Mouse (Mus musculus): ENCODE data around the gene Cd300lf. TPM values are rescaled to one million over a fixed set of nuclear protein-coding genes. Genes with fewer than 3 reads are reported as not detected.

The Cd300lf gene
- polyA plus RNA-seq, 1 experiment = 0.66 TPM

DNA sequence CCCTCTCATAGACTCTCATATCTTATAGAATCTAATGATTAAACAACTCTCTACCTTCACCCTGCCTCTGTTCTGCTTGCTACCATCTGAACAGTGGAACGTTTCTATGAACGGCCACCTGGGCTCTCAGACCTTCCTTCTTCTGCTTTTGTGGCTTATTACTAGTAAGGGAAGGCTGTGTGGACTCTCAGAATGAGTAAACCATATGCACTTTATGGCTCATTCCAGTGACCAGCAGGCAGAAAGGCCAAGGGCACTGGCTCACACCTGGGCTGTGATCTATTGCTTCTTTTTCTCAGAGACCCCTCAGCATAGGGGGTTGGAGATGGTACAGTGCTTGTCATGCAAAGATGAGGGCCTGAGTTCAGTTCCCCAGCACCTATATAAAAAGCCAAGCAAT is 27.2 kb downstream of the Cd300lf start:
- DNase-seq (ENCODE audit: low read depth) = no peak

DNA sequence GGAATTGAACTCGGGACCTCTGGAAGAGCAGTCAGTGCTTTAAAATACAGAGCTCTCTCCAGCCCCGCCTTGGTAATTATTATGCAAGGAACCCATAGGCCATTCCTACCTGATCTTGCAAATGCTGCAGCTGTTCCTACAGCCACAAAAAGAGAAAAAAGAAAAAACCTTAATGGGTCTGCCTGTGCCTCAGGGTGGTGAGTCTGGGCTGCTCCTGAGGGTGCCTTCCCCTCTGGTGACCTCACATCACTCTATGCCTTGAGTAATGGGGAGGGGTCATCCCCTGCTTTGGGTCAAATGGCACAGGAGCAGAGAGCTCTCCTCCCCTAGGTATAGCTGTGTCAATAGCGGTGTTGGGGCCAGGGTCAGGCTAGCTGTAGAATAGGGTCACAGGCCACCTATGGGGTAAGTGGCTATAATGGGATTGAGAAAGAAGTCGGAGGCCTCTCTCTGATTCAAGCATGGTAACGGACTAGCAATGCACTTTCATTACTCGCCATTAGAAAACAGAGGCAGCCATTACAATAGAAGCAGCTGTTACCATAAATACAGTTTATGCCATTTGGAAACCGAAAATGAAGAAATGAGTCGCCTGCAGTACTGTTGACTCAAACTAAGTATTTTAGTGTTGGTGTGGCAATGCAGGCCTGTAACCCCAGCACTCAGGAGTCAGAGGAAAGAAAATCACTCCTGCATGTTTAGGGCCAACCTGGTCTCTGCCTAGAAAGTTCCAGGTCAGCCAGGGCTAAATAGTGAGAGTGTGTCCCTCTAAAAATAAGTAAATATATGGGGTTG is 28.8 kb downstream of the Cd300lf start:
- DNase-seq (ENCODE audit: low read depth) = no peak

DNA sequence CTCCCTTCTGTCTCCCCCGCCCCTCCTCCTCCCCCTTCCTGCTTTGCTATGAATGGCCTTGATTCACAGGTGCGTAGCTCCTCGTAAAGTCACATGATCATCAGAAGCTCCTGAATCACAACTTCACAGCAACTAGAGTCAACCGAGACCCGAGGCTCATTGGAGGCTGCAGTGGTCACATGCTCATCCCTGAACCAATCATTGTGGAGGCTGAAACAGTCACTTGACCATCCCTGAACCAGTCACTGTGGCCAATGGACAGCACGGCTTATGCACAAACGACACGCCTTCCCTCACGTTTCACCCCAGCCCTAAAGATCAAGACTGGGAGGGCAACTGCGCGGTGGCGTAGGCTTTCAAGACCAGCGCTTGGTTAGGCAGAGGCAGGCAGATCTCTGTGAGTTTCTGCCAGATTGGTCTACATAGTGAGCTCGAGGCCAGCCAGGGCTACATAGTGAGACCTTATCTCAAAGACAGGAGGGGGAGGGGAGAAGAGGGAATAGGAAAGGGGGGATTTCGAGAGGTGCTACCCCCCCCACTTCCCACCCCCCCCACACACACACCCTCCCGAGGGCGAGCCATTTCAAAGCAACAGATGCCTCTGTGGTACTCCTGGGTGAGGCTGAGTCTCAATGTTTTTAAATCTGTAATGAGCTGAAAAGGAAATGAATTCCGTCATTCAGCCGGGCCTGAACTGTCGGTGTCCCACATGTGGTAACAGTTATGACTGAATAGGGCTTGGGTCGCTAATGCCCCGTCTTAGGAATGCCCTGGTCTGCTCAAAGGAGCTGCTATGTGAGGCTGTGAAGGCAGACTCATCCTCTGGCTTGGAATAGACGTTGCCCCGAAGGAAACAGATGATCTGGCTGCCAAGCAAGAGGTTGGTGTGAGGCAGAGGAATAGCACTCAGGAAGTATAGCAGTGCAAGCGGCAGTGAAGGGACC is 30.1 kb downstream of the Cd300lf start:
- DNase-seq (ENCODE audit: low read depth) = no peak

GRCm38 (mm10) chr11:115102116-115102515 is 31.7 kb downstream of the Cd300lf start:
- DNase-seq (ENCODE audit: low read depth) = no peak

DNA sequence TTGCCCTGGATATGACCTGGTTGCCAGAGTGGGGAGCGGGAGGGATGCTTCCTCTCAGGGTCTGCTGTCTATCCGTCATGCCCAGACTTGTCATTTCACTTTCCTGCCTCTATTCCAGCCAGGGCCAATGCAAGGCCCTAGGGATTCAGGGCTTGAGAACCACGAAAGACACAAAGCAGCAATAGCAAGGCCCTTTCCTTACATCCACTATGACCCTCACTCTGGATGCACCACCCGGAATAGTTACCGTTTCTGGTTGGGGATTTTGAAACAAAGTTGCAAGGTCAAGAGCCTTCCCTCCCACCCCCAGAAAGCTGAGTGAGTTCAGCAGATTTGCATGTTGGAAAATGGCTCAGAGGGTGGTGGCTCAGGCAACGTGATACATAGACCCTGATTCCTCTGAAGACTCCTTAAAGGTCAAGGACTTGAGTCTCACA is 32.2 kb downstream of the Cd300lf start:
- DNase-seq (ENCODE audit: low read depth) = no peak

DNA sequence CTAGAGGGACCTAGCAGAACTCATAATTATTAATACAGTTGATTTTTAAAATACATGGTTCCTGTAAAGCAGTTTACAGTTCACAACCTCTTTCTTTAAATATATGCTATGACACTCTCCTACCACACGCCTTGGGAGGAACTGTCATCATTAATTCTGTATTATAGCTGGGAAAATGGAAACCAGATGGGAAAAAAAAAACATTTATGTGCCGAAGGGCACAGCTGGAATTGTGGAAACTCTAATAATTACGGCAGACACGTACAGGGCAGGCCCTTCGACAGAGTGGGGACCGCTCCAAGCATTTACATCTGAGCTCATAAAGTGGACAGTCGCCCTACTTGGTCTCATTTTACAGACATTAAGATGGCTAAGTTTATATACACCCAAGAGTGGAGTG is 33.1 kb downstream of the Cd300lf start:
- DNase-seq (ENCODE audit: low read depth) = no peak

DNA sequence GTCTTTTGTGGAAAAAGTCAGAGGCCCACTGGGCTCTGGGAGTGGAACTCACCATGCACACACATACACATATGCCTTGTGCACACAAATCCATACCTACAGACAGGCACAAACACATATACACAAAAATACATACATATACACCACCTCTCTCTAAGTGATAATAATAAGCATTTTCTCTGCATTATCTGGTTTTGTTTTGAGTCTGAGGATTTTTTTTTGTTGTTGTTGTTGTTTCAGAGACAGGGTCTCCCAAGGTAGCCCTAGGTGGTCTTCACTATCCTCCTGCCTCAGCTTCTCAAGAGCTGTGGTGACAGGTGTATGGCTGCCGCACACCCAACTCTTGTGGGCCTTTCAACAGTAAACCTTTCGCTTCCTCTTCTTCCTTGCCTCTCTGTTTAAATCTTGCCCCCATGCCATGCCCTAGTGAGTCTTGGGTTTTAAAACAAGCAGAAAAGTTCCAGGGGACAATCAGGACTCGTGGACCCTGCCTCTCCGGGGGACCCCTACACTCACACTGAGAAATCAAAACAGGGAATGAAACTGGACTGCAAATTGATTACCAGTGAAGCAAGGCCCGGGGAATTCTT is 33.7 kb downstream of the Cd300lf start:
- no peak for DNase-seq (ENCODE audit: low read depth)

- DNase-seq (ENCODE audit: low read depth) = no peak
Observed at GRCm38 (mm10) chr11:115099241-115099840, 34.5 kb downstream of the Cd300lf start.

GRCm38 (mm10) chr11:115098203-115098932 is 35.4 kb downstream of the Cd300lf start:
- no peak for DNase-seq (ENCODE audit: low read depth)

- DNase-seq (ENCODE audit: low read depth) = no peak
Observed at GRCm38 (mm10) chr11:115092140-115092539, 41.7 kb downstream of the Cd300lf start.

- DNase-seq (ENCODE audit: low read depth) = no peak
Observed at GRCm38 (mm10) chr11:115091362-115091901, 42.4 kb downstream of the Cd300lf start, which contains the start of gene Rab37. Gene Rab37 (plus strand): TSS chr11:115091431.

- no peak for DNase-seq (ENCODE audit: low read depth)
Observed at GRCm38 (mm10) chr11:115089853-115090252, 43.9 kb downstream of the Cd300lf start.

GRCm38 (mm10) chr11:115086213-115086612 is 47.6 kb downstream of the Cd300lf start:
- no peak for DNase-seq (ENCODE audit: low read depth)

DNA sequence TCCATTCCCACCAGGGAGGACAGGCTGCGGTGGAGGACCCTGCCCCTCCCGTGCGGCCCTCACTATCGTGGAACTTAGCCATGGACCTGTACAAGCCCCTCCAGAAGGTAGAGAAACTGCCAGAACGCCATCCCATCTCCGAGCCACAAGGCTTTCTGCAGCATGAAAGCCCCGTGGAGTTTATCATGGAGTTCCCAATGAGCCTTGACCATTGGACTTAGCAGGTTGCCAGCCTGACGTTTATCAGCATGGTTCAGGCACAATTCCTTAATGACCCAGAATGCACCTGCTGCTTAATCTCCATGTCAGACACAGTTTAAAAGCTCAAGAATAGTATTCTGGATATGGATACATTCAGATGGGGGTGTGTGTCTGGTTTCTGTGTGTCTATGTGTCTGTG is 48.7 kb downstream of the Cd300lf start:
- no peak for DNase-seq (ENCODE audit: low read depth)

GRCm38 (mm10) chr11:115084595-115084994 is 49.2 kb downstream of the Cd300lf start:
- no peak for DNase-seq (ENCODE audit: low read depth)

GRCm38 (mm10) chr11:115083376-115084139 is 50.2 kb downstream of the Cd300lf start:
- DNase-seq (ENCODE audit: low read depth) = no peak

DNA sequence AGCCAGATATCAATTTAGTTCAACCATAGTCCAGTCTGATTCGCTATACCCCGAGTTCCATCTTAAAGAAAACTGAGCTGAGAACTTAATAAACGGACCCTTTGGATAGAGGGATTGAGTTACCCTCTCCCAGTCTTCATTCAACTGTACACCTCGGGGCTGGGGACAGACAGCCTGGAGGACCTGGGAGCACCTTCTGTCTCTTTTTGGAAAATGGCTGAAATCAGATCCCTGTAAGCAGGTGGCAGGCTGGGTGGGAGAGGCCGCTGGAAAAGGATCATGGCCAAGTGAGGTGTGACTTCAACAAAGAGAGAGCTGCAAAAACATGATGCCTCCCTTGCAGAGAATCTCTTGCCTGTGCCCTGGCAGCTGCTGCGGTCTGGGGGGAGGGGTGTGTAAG is 51.6 kb downstream of the Cd300lf start:
- no peak for DNase-seq (ENCODE audit: low read depth)

DNA sequence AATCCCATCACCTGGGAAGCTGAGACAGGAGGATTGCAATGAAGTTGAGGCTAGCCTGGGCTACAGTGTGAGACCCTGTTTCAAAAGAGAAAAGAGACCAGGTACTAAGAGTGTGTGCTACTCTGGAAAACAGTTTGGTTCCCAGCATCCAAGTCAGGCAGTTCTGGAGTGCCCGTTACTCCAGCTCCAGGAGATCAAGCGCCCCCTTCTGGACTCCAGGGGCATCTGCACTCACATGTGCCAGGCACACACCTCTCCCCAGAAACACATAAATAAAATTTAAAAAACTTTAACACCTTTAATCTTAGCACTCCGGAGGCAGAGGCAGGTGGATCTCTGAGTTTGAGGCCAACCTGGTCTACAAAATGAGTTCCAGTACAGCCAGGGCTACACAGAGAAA is 52.4 kb downstream of the Cd300lf start:
- DNase-seq (ENCODE audit: low read depth) = no peak

DNA sequence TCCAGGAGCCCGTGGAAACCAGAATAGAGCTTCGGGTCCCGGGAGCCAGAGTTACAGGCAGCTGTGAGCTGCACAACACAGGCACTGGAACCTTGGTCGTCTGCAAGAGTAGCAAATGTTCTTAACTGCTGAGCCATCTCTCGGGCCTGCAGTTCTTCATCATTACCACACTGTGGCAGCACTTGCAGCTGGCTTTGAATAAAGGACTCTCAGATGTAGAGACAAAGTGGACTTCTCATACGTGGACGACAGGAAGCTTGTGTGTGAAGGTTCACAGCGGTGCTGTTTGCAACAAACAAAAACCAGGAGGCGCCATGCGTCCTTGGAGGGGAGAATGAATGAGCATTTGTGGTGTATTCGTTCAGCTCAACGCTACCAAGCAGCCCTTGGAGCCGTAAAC is 52.9 kb downstream of the Cd300lf start:
- no peak for DNase-seq (ENCODE audit: low read depth)

DNA sequence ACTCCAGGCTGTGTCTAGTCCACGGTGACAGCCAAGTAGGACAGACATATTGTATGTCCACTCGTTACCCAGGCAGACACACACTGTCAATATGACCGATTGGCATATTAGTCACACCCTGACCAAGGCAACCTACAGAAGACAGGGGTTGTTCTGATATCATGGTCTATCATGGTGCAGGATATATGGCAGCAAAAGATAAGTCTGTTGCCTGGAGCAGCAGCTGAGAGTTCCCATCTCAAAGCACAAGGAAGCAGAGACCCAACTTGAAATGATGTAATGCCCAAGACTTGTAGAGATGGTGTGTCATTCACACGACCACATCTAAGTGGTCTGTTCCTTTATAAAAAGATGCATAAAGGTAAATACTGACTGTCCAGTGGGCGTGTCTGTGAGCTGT is 55.1 kb downstream of the Cd300lf start:
- DNase-seq (ENCODE audit: low read depth) = no peak
